Mouse (Mus musculus) neural tube, embryonic 12.5 days (tissue): Measurements from ENCODE around the gene Trappc10. TPM values are rescaled to one million over a fixed set of nuclear protein-coding genes. Genes with fewer than 3 reads are reported as not detected.
A peak's percentile ranks its signal among the peaks of the same experiment; 100 is the strongest.

Experiments
- ATAC-seq: fragments of 200-750 bp; cut with Nextera tagmentation; 2 replicates; pipeline ENCODE4 v1.8.0; 2017; ENCODE audit warnings: low read depth, mild to moderate bottlenecking, moderate TSS enrichment, moderate library complexity; ENCODE audit not compliant: low FRiP score
- H3K27ac ChIP-seq: fragments of 300-500 bp; sonication (generic); 2 replicates; pipeline ENCODE4 v1.5.1; 2016
- H3K27me3 ChIP-seq: fragments of 300-500 bp; sonication (generic); replicated peaks from 2 replicates; pipeline ENCODE4 v1.6.1; 2016; ENCODE audit warnings: mild to moderate bottlenecking
- H3K36me3 ChIP-seq: fragments of 300-500 bp; sonication (generic); 2 replicates; pipeline ENCODE4 v1.6.1; 2016; ENCODE audit warnings: mild to moderate bottlenecking
- H3K4me1 ChIP-seq: fragments of 300-500 bp; sonication (generic); 2 replicates; pipeline ENCODE4 v1.6.1; 2016
- H3K4me2 ChIP-seq: fragments of 300-500 bp; sonication (generic); replicated peaks from 2 replicates; pipeline ENCODE4 v1.6.1; 2016; ENCODE audit warnings: mild to moderate bottlenecking
- H3K4me3 ChIP-seq: fragments of 300-500 bp; sonication (generic); 2 replicates; pipeline ENCODE4 v1.5.1; 2016
- H3K9ac ChIP-seq: fragments of 300-500 bp; sonication (generic); 2 replicates; pipeline ENCODE4 v1.6.1; 2016; ENCODE audit warnings: mild to moderate bottlenecking
- H3K9me3 ChIP-seq: fragments of 300-500 bp; sonication (generic); 2 replicates; pipeline ENCODE4 v1.6.1; 2016; ENCODE audit warnings: mild to moderate bottlenecking
- WGBS: fragments of 180-500 bp; shearing (Covaris S2); methylation state at CpG from one replicate; pipeline ENCODE4 v1.1.7; 2016; 5-methylcytosine and 5-hydroxymethylcytosine counted together
- polyA plus RNA-seq: library from polyadenylated mRNA; unstranded; fragments of >200 nt; fragmentation: Nextera tagmentation; extraction: Ambion mirVana; gene quantifications from 2 replicates; pipeline ENCODE4 v1.2.1, GENCODE M21; 2016

Gene Trappc10
- polyA plus RNA-seq, 1 experiment from 2014 or later, result 24.9 TPM

GRCm38 (mm10) chr10:78165256-78166005 lies 79.0 kb downstream of the Trappc10 start:
- Histone ChIP-seq H3K4me2 (no peak overlapping the region), H3K27me3 (no peaks in the 10 kb centered on the region), H3K9me3 (no peaks in the 10 kb centered on the region), H3K27ac (no peak overlapping the region), H3K4me3 (no peak overlapping the region), H3K9ac (no peak overlapping the region), H3K4me1 (peaks cover 13% of the 10 kb centered on the region), H3K36me3 (peaks cover 61% of the 10 kb centered on the region)
- no peak for ATAC-seq
- WGBS, result 92% methylated on average over 21 of the region's 21 CpGs

DNA sequence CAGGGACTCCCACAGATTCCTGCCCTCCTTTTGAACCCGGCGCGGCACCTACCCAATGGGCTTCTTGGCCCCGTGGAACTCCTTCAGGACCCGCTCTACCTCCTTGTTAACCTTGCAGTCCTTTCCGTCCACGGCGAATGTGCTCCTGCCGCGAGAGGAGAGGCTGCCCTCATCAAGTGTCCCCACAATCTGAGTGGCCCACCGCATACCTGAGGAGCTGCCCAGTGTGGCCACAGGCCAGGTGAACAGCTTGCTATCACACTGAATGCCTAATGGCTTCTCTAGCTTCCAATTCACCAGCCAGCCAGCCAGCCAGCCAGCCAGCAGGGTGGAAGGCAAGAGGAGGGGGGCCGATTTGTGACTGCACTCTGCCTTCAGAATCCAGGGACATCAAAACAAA lies 79.7 kb downstream of the Trappc10 start:
- Histone ChIP-seq H3K9ac (no peak overlapping the region), H3K36me3 (peaks cover 62% of the 10 kb centered on the region), H3K4me1 (peaks cover 14% of the 10 kb centered on the region), H3K27me3 (no peaks in the 10 kb centered on the region), H3K27ac (no peak overlapping the region), H3K4me2 (no peak overlapping the region), H3K4me3 (no peak overlapping the region), H3K9me3 (no peaks in the 10 kb centered on the region)
- ATAC-seq, result no peak
- 92% methylated on average over 12 of the region's 12 CpGs for WGBS

DNA sequence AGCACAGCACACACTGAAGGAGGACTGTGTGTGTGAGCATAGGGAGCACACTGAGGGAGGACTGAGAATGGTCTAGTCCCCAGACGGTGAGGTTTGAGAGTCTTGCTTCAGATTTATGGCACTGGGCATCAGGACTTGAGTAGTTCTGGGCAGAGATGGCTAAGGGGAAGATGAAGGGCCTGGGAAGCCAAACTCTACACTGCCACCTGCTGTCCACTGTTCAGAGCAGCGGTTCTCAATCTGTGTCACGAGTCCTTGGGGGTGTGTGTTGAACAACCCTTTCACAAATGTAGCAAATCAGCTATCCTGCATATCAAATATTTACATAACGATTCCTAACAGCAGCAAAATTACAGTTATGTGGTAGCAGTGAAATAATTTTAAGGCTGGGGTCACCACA lies 80.5 kb downstream of the Trappc10 start:
- peaks cover 13% of the 10 kb centered on the region for H3K4me1 ChIP-seq
- no peak overlapping the region for H3K27ac ChIP-seq
- H3K36me3 ChIP-seq, result peaks cover 62% of the 10 kb centered on the region
- WGBS, result 27% methylated on average over 4 of the region's 4 CpGs
- no peak overlapping the region for H3K4me3 ChIP-seq
- H3K4me2 ChIP-seq, result no peak overlapping the region
- H3K9me3 ChIP-seq, result no peaks in the 10 kb centered on the region
- no peaks in the 10 kb centered on the region for H3K27me3 ChIP-seq
- H3K9ac ChIP-seq, result no peak overlapping the region
- ATAC-seq, result no peak

GRCm38 (mm10) chr10:78163241-78163640 lies 81.2 kb downstream of the Trappc10 start:
- H3K9ac ChIP-seq, result no peak overlapping the region
- H3K4me1 ChIP-seq, result peaks cover 7% of the 10 kb centered on the region
- no peak for ATAC-seq
- H3K36me3 ChIP-seq, result peaks cover 62% of the 10 kb centered on the region
- no peaks in the 10 kb centered on the region for H3K27me3 ChIP-seq
- H3K27ac ChIP-seq, result no peak overlapping the region
- no peaks in the 10 kb centered on the region for H3K9me3 ChIP-seq
- no peak overlapping the region for H3K4me2 ChIP-seq
- 93% methylated on average over 9 of the region's 9 CpGs for WGBS
- no peak overlapping the region for H3K4me3 ChIP-seq

GRCm38 (mm10) chr10:78162646-78163045 lies 81.8 kb downstream of the Trappc10 start:
- Histone ChIP-seq H3K27ac (no peak overlapping the region), H3K4me1 (peaks cover 6% of the 10 kb centered on the region), H3K9me3 (no peaks in the 10 kb centered on the region), H3K36me3 (peaks cover 61% of the 10 kb centered on the region), H3K4me3 (no peak overlapping the region), H3K27me3 (no peaks in the 10 kb centered on the region), H3K4me2 (no peak overlapping the region), H3K9ac (no peak overlapping the region)
- ATAC-seq, result no peak
- WGBS, result 95% methylated on average over 12 of the region's 12 CpGs

- peaks cover 6% of the 10 kb centered on the region for H3K4me1 ChIP-seq
- H3K9me3 ChIP-seq, result no peaks in the 10 kb centered on the region
- H3K27me3 ChIP-seq, result no peaks in the 10 kb centered on the region
- no peak for ATAC-seq
- H3K9ac ChIP-seq, result no peak overlapping the region
- H3K27ac ChIP-seq, result no peak overlapping the region
- H3K4me3 ChIP-seq, result no peak overlapping the region
- H3K4me2 ChIP-seq, result no peak overlapping the region
- 86% methylated on average over 8 of the region's 8 CpGs for WGBS
- peaks cover 45% of the 10 kb centered on the region for H3K36me3 ChIP-seq
These were observed 83.3 kb downstream of the Trappc10 start for GRCm38 (mm10) chr10:78161096-78161495.

- H3K9me3 ChIP-seq, result no peaks in the 10 kb centered on the region
- no peak overlapping the region for H3K4me2 ChIP-seq
- H3K36me3 ChIP-seq, result peaks cover 40% of the 10 kb centered on the region
- WGBS, result 89% methylated on average over 16 of the region's 16 CpGs
- H3K9ac ChIP-seq, result no peak overlapping the region
- H3K27me3 ChIP-seq, result no peaks in the 10 kb centered on the region
- no peak overlapping the region for H3K27ac ChIP-seq
- H3K4me1 ChIP-seq, result peaks cover 6% of the 10 kb centered on the region
- H3K4me3 ChIP-seq, result no peak overlapping the region
- peak; percentile 6; the same call in 1 of the 2 replicates for ATAC-seq
These were observed 83.9 kb downstream of the Trappc10 start for GRCm38 (mm10) chr10:78160369-78161095.

DNA sequence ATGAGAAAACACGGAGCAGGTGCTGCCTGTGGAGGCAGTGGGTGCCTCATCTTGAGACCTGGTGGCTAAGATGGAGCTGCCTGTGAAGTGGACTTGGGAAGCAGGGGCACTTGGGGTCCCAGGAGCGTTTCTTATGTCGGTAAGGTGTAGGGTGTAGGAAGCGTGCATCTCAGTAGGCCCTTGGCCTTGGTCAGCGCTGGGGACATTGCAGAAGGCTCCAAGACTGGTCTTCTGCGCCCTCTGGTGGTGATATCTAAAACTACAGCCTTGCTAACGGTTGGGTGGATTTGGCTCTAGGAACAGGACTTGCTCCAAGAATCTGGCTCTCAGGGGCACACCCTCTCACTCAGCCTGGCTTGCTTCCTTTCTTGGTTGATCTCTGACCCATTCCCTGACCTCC lies 84.5 kb downstream of the Trappc10 start:
- H3K27ac ChIP-seq, result no peak overlapping the region

GRCm38 (mm10) chr10:78159252-78159878 lies 85.1 kb downstream of the Trappc10 start:
- H3K9me3 ChIP-seq, result no peaks in the 10 kb centered on the region
- H3K36me3 ChIP-seq, result peaks cover 29% of the 10 kb centered on the region
- H3K4me2 ChIP-seq, result peak overlapping the region; percentile 49
- H3K4me3 ChIP-seq, result no peak overlapping the region
- no peak overlapping the region for H3K27ac ChIP-seq
- no peaks in the 10 kb centered on the region for H3K27me3 ChIP-seq
- H3K4me1 ChIP-seq, result peaks cover 6% of the 10 kb centered on the region
- ATAC-seq, result peak; percentile 6; the same call in 1 of the 2 replicates
- 17% methylated on average over 17 of the region's 17 CpGs for WGBS
- 0 out of 2 replicates have a peak overlapping the region, but pooled peaks have one; percentile 13 for H3K9ac ChIP-seq

More for the DNA sequence above, 84.5 kb downstream of the Trappc10 start:
- Histone ChIP-seq H3K4me3 (no peak overlapping the region), H3K4me1 (peaks cover 6% of the 10 kb centered on the region), H3K9ac (0 out of 2 replicates have a peak overlapping the region, but pooled peaks have one; percentile 13), H3K36me3 (peaks cover 35% of the 10 kb centered on the region), H3K27me3 (no peaks in the 10 kb centered on the region), H3K4me2 (peak overlapping the region; percentile 49), H3K9me3 (no peaks in the 10 kb centered on the region)
- 1% methylated on average over 7 of the region's 7 CpGs for WGBS
- peak; percentile 81 for ATAC-seq

DNA sequence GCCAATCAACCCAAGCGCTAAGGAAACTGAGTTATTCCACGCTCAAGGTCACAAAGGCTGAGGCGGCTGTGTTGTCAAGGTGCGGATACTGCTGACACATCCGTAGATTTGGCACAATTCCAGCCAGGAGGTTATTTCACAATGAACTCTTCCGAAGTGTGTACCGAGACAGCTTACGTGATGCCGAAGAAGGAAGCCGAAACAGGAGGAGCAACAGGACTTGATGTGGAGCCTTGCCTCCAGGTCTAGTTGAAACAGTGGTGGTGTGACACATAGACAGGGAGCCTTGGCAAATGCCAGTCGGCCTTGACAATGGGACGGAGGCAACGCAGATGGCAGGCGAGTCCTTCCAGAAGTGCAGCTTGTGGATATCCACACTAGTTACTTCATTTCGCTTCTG lies 86.4 kb downstream of the Trappc10 start:
- H3K4me3 ChIP-seq, result no peak overlapping the region
- no peaks in the 10 kb centered on the region for H3K27me3 ChIP-seq
- 92% methylated on average over 15 of the region's 15 CpGs for WGBS
- H3K36me3 ChIP-seq, result peaks cover 21% of the 10 kb centered on the region
- no peak overlapping the region for H3K9ac ChIP-seq
- H3K4me1 ChIP-seq, result peaks cover 6% of the 10 kb centered on the region
- no peaks in the 10 kb centered on the region for H3K9me3 ChIP-seq
- H3K4me2 ChIP-seq, result no peak overlapping the region
- no peak for ATAC-seq
- H3K27ac ChIP-seq, result no peak overlapping the region

DNA sequence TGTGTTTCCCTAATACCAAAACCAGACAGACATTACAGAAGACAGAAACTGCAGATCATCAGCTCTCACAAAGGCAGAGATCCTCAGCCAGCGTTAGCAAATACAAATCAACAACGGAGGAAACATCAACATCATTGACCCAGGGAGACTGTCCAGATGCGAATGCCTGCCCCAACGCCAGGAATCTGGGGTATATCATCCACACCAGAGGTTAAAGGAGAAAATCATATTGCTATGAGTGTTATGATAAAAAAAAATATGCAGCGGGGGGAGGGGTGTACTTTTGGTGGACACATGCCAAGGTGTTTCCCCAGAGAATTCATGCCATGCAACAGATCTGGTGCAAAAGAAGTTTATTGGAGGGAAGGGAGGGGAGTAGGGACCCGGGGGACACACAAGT lies 87.5 kb downstream of the Trappc10 start:
- no peak overlapping the region for H3K27ac ChIP-seq
- WGBS, result 80% methylated on average over 6 of the region's 6 CpGs
- peaks cover 12% of the 10 kb centered on the region; the same call in 1 of the 2 replicates for H3K36me3 ChIP-seq
- no peaks in the 10 kb centered on the region for H3K9me3 ChIP-seq
- no peak overlapping the region for H3K4me2 ChIP-seq
- no peak overlapping the region for H3K4me3 ChIP-seq
- no peak for ATAC-seq
- no peaks in the 10 kb centered on the region for H3K27me3 ChIP-seq
- H3K9ac ChIP-seq, result no peak overlapping the region
- H3K4me1 ChIP-seq, result peaks cover 6% of the 10 kb centered on the region
